ENCODE assay signal across 25 mouse cellular contexts in genomic region chr13:56591939-56592338, GRCm38 (mm10). TPM values are rescaled to one million over a fixed set of nuclear protein-coding genes. Genes with fewer than 3 reads are reported as not detected.
"Had no signal": no experiment of that assay in that cellular context is flagged by ENCODE, and none has a peak within 500 bp of the region (broad histone marks: within the 10 kb centered on the region; RNA-seq: fewer than 3 reads in every experiment).

No protein-coding gene starts in this region.

- H3K36me3 ChIP-seq: liver, embryonic 13.5 days; midbrain, embryonic 12.5 days; midbrain, embryonic 15.5 days; neural tube, embryonic 13.5 days had no signal

- H3K4me3 ChIP-seq: layer of hippocampus, adult 2 months; liver, embryonic 13.5 days; midbrain, embryonic 12.5 days; midbrain, embryonic 15.5 days; myocyte; neural tube, embryonic 13.5 days had no signal

- H3K9ac ChIP-seq: liver, embryonic 13.5 days; midbrain, embryonic 12.5 days; midbrain, embryonic 15.5 days; neural tube, embryonic 13.5 days had no signal

- H3K4me2 ChIP-seq: liver, embryonic 13.5 days; midbrain, embryonic 12.5 days; midbrain, embryonic 15.5 days; neural tube, embryonic 13.5 days had no signal

- DNase-seq: kidney, adult 18-20 months; kidney, adult 9 months; kidney, postnatal 25 days; layer of hippocampus, adult 9-11 months; liver, embryonic 13.5 days; retina, postnatal 1 day; thymus, adult 2 months; thymus, postnatal 14 days; thymus, postnatal 4 days had no signal

- H3K27ac ChIP-seq: kidney, postnatal 0 days; layer of hippocampus, adult 2 months; liver, embryonic 13.5 days; midbrain, embryonic 12.5 days; midbrain, embryonic 15.5 days; neural tube, embryonic 13.5 days; stomach, postnatal 0 days had no signal

- H3K9me3 ChIP-seq: liver, embryonic 13.5 days; midbrain, embryonic 12.5 days; midbrain, embryonic 15.5 days; neural tube, embryonic 13.5 days had no signal

- ATAC-seq: intestine, embryonic 16.5 days; midbrain, embryonic 15.5 days had no signal

- H3K27me3 ChIP-seq: liver, embryonic 13.5 days; neural tube, embryonic 13.5 days had no signal

RNA-seq across cellular contexts. Expression of gene Lect2, which starts 43.6 kb away (rescaled TPM):
- total RNA-seq: layer of hippocampus, adult 2 months; layer of hippocampus, postnatal 25 days; left cerebral cortex, adult 18-20 months; neutrophil, adult 5-6 weeks had no signal
- polyA plus RNA-seq: limb, embryonic 11.5 days; limb, embryonic 14.5 days; lung, embryonic 16.5 days; midbrain, embryonic 12.5 days; midbrain, embryonic 15.5 days; myocyte; neural tube, embryonic 13.5 days; spleen, adult 2 months; stomach, embryonic 14.5 days; thymus, adult 2 months had no signal
